Mouse (Mus musculus) stomach, postnatal 0 days (tissue): ENCODE results near the gene Pitpnm2. TPM values are rescaled to one million over a fixed set of nuclear protein-coding genes. Genes with fewer than 3 reads are reported as not detected.

ENCODE experiments used
- ATAC-seq: fragments of 200-750 bp; cut with Nextera tagmentation; 2 replicates; pipeline ENCODE4 v1.8.0; 2017; ENCODE audit not compliant: low FRiP score, low TSS enrichment
- DNase-seq: peaks from one replicate; pipeline ENCODE4 v3.0.0-alpha.2; 2016; ENCODE audit warnings: low spot score
- H3K27ac ChIP-seq: fragments of 300-500 bp; sonication (generic); replicated peaks from 2 replicates; pipeline ENCODE4 v1.5.1; 2014; ENCODE audit warnings: mild to moderate bottlenecking, control low read depth
- H3K27me3 ChIP-seq: fragments of 300-500 bp; sonication (generic); 2 replicates; pipeline ENCODE4 v1.6.1; 2014; ENCODE audit warnings: low read length; ENCODE audit not compliant: control insufficient read depth, insufficient read depth
- H3K36me3 ChIP-seq: fragments of 300-500 bp; sonication (generic); 2 replicates; pipeline ENCODE4 v1.6.1; 2014; ENCODE audit warnings: low read length, mixed read lengths; ENCODE audit not compliant: control insufficient read depth, insufficient read depth
- H3K4me1 ChIP-seq: fragments of 300-500 bp; sonication (generic); replicated peaks from 2 replicates; pipeline ENCODE4 v1.6.1; 2014; ENCODE audit warnings: antibody characterized with exemption; ENCODE audit not compliant: control insufficient read depth, insufficient read depth
- H3K4me2 ChIP-seq: fragments of 300-500 bp; sonication (generic); replicated peaks from 2 replicates; pipeline ENCODE4 v1.6.1; 2014; ENCODE audit warnings: low read depth, mild to moderate bottlenecking, control low read depth, moderate library complexity
- H3K4me3 ChIP-seq: fragments of 300-500 bp; sonication (generic); 2 replicates; pipeline ENCODE4 v1.5.1; 2014; ENCODE audit warnings: low read depth, low read length, control low read depth
- H3K9ac ChIP-seq: fragments of 300-500 bp; sonication (generic); 2 replicates; pipeline ENCODE4 v1.6.1; 2014; ENCODE audit warnings: mild to moderate bottlenecking, low read length, control low read depth, mixed read lengths
- H3K9me3 ChIP-seq: fragments of 300-500 bp; sonication (generic); 2 replicates; pipeline ENCODE4 v1.6.1; 2016; ENCODE audit warnings: low read length; ENCODE audit not compliant: control insufficient read depth
- CTCF ChIP-seq: IDR thresholded peaks from 2 replicates; pipeline ENCODE4 v1.5.1; 2016; ENCODE audit warnings: antibody characterized with exemption, low read depth, mild to moderate bottlenecking, moderate library complexity
- EP300 ChIP-seq: optimal IDR thresholded peaks from 2 replicates; pipeline ENCODE3; 2016; ENCODE audit warnings: antibody characterized with exemption
- WGBS: fragments of 180-500 bp; shearing (Covaris S2); extraction: QIAGEN DNeasy Blood & Tissue Kit; methylation state at CpG from one replicate; pipeline ENCODE4 v1.1.7; 2014; 5-methylcytosine and 5-hydroxymethylcytosine counted together
- polyA plus RNA-seq: library from polyadenylated mRNA; unstranded; fragments of >200 nt; fragmentation: Nextera tagmentation; extraction: Ambion mirVana; gene quantifications from 2 replicates; pipeline ENCODE4 v1.2.1, GENCODE M21; 2015

Gene Pitpnm2
- polyA plus RNA-seq, 1 experiment from 2014 or later, result 1.8 TPM

- 96% methylated on average over 6 of the region's 6 CpGs for WGBS
These were observed 38.2 kb upstream of the Pitpnm2 start for GRCm38 (mm10) chr5:124287616-124288247.

GRCm38 (mm10) chr5:124284330-124284729 lies 34.8 kb upstream of the Pitpnm2 start:
- H3K4me3 ChIP-seq, result no peak overlapping the region
- no peak for ATAC-seq
- TF ChIP-seq EP300, result no peak
- peak; percentile 67 for TF ChIP-seq CTCF
- no peaks in the 10 kb centered on the region for H3K27me3 ChIP-seq
- H3K4me2 ChIP-seq, result no peak overlapping the region
- H3K9me3 ChIP-seq, result no peaks in the 10 kb centered on the region
- peaks cover 8% of the 10 kb centered on the region; the same call in 1 of the 2 replicates for H3K36me3 ChIP-seq
- DNase-seq, result peak; percentile 24
- 63% methylated on average over 3 of the region's 3 CpGs for WGBS
- no peak overlapping the region for H3K9ac ChIP-seq
- no peak overlapping the region for H3K27ac ChIP-seq
- H3K4me1 ChIP-seq, result no peaks in the 10 kb centered on the region

More at GRCm38 (mm10) chr5:124287616-124288247, 38.2 kb upstream of the Pitpnm2 start:
- H3K36me3 ChIP-seq, result peaks cover 10% of the 10 kb centered on the region; the same call in 1 of the 2 replicates
- H3K27ac ChIP-seq, result no peak overlapping the region
- no peaks in the 10 kb centered on the region for H3K9me3 ChIP-seq
- DNase-seq (no peak), ATAC-seq (no peak)
- H3K4me2 ChIP-seq, result no peak overlapping the region
- no peak overlapping the region for H3K4me3 ChIP-seq
- TF ChIP-seq CTCF (peak; percentile 19; the same call in 1 of the 2 replicates), EP300 (no peak)
- H3K4me1 ChIP-seq, result no peaks in the 10 kb centered on the region
- H3K9ac ChIP-seq, result no peak overlapping the region
- no peaks in the 10 kb centered on the region for H3K27me3 ChIP-seq

GRCm38 (mm10) chr5:124282854-124283253 lies 33.3 kb upstream of the Pitpnm2 start:
- WGBS, result 84% methylated on average over 2 of the region's 2 CpGs
- DNase-seq, result no peak
- Histone ChIP-seq H3K27me3 (no peaks in the 10 kb centered on the region), H3K9me3 (no peaks in the 10 kb centered on the region), H3K27ac (no peak overlapping the region), H3K9ac (no peak overlapping the region), H3K4me2 (no peak overlapping the region), H3K36me3 (0 out of 2 replicates have a peak, but pooled peaks cover 3% of the 10 kb centered on the region), H3K4me3 (no peak overlapping the region), H3K4me1 (no peaks in the 10 kb centered on the region)
- TF ChIP-seq CTCF, result no peak
- no peak for TF ChIP-seq EP300
- ATAC-seq, result no peak

GRCm38 (mm10) chr5:124270226-124270625 lies 20.7 kb upstream of the Pitpnm2 start:
- TF ChIP-seq EP300 (no peak), CTCF (no peak)
- WGBS, result 90% methylated on average over 5 of the region's 5 CpGs
- DNase-seq (no peak), ATAC-seq (no peak)
- H3K4me1 ChIP-seq, result no peaks in the 10 kb centered on the region
- no peak overlapping the region for H3K4me3 ChIP-seq
- no peak overlapping the region for H3K4me2 ChIP-seq
- H3K27ac ChIP-seq, result no peak overlapping the region
- no peaks in the 10 kb centered on the region for H3K36me3 ChIP-seq
- H3K9ac ChIP-seq, result no peak overlapping the region
- no peaks in the 10 kb centered on the region for H3K9me3 ChIP-seq
- no peaks in the 10 kb centered on the region for H3K27me3 ChIP-seq

- Histone ChIP-seq H3K9ac (no peak overlapping the region), H3K27me3 (no peaks in the 10 kb centered on the region), H3K4me3 (no peak overlapping the region), H3K27ac (no peak overlapping the region), H3K36me3 (no peaks in the 10 kb centered on the region), H3K9me3 (no peaks in the 10 kb centered on the region), H3K4me2 (no peak overlapping the region), H3K4me1 (no peaks in the 10 kb centered on the region)
- DNase-seq (no peak), ATAC-seq (no peak)
- TF ChIP-seq CTCF (no peak), EP300 (no peak)
- 72% methylated on average over 11 of the region's 11 CpGs for WGBS
These were observed 20.1 kb upstream of the Pitpnm2 start for GRCm38 (mm10) chr5:124269661-124270060.

GRCm38 (mm10) chr5:124267652-124268051 lies 18.1 kb upstream of the Pitpnm2 start:
- whole genome bisulfite sequencing, result 69% methylated on average over 6 of the region's 6 CpGs

More at GRCm38 (mm10) chr5:124267652-124268051, 18.1 kb upstream of the Pitpnm2 start:
- TF ChIP-seq EP300, result no peak
- TF ChIP-seq CTCF, result no peak
- no peaks in the 10 kb centered on the region for H3K4me1 ChIP-seq
- no peaks in the 10 kb centered on the region for H3K27me3 ChIP-seq
- H3K4me2 ChIP-seq, result no peak overlapping the region
- no peak for ATAC-seq
- H3K27ac ChIP-seq, result no peak overlapping the region
- no peaks in the 10 kb centered on the region for H3K36me3 ChIP-seq
- H3K9ac ChIP-seq, result no peak overlapping the region
- DNase-seq, result no peak
- H3K4me3 ChIP-seq, result no peak overlapping the region
- H3K9me3 ChIP-seq, result no peaks in the 10 kb centered on the region
